Mouse (Mus musculus) ovary, postnatal 10 days (tissue): ENCODE measurements around the gene Lce3f.

ENCODE experiments used
- DNase-seq: peaks from one replicate; pipeline ENCODE4 v3.0.0; 2022; ENCODE audit warnings: low spot score

Gene Lce3f

GRCm38 (mm10) chr3:92991926-92992325 lies at the start of gene Lce3f:
Gene Lce3f, plus strand, starts transcription at chr3:92992226.
- DNase-seq = no peak

GRCm38 (mm10) chr3:92944186-92944585 lies 47.8 kb upstream of the Lce3f start, which contains the start of gene Lce3c:
Gene Lce3c, plus strand, starts transcription at chr3:92944486.
- DNase-seq = no peak

GRCm38 (mm10) chr3:92957090-92957489 lies 34.9 kb upstream of the Lce3f start, which contains the start of gene Lce3d:
Gene Lce3d, plus strand, starts transcription at chr3:92957390.
- DNase-seq = no peak

GRCm38 (mm10) chr3:92966761-92967160 lies 25.3 kb upstream of the Lce3f start, which contains the start of gene Lce3e:
Gene Lce3e, plus strand, starts transcription at chr3:92967061.
- no peak for DNase-seq

- DNase-seq = no peak
Observed at GRCm38 (mm10) chr3:92978484-92978883, 13.5 kb upstream of the Lce3f start.

GRCm38 (mm10) chr3:92998691-92999090 lies 6.7 kb downstream of the Lce3f start:
- peak; percentile 31 for DNase-seq

GRCm38 (mm10) chr3:93000621-93001020 lies 8.6 kb downstream of the Lce3f start:
- no peak for DNase-seq

GRCm38 (mm10) chr3:93002843-93003242 lies 10.8 kb downstream of the Lce3f start:
- DNase-seq = no peak

GRCm38 (mm10) chr3:93014378-93014801 lies 22.4 kb downstream of the Lce3f start:
- peak; percentile 2 for DNase-seq

- DNase-seq = no peak
Observed at GRCm38 (mm10) chr3:93014871-93015270, 22.8 kb downstream of the Lce3f start.

GRCm38 (mm10) chr3:93015460-93016104 lies 23.6 kb downstream of the Lce3f start, which contains the start of gene Crct1:
Gene Crct1, minus strand, starts transcription at chr3:93015687.
- no peak for DNase-seq

GRCm38 (mm10) chr3:93018960-93019359 lies 26.9 kb downstream of the Lce3f start, which contains the start of gene Lce1m:
Gene Lce1m, minus strand, starts transcription at chr3:93019060.
- DNase-seq = no peak

GRCm38 (mm10) chr3:93021171-93021570 lies 29.1 kb downstream of the Lce3f start:
- DNase-seq = no peak

GRCm38 (mm10) chr3:93023411-93024184 lies 31.6 kb downstream of the Lce3f start:
- DNase-seq = no peak

- DNase-seq = no peak
Observed at GRCm38 (mm10) chr3:93025486-93025885, 33.5 kb downstream of the Lce3f start.

GRCm38 (mm10) chr3:93031450-93031849 lies 39.4 kb downstream of the Lce3f start:
- no peak for DNase-seq
